Mouse (Mus musculus) stomach, postnatal 0 days (tissue): ENCODE data around the gene Srp54c. TPM values are rescaled to one million over a fixed set of nuclear protein-coding genes. Genes with fewer than 3 reads are reported as not detected.
"Not testable (repeated sequence)": the region's sequence is repeated elsewhere in the genome, so short reads cannot be mapped to it uniquely, and the experiment has no call there.

Source experiments
- ATAC-seq: fragments of 200-750 bp; cut with Nextera tagmentation; 2 replicates; pipeline ENCODE4 v1.8.0; 2017; ENCODE audit not compliant: low FRiP score, low TSS enrichment
- DNase-seq: peaks from one replicate; pipeline ENCODE4 v3.0.0-alpha.2; 2016; ENCODE audit warnings: low spot score
- H3K27ac ChIP-seq: fragments of 300-500 bp; sonication (generic); replicated peaks from 2 replicates; pipeline ENCODE4 v1.5.1; 2014; ENCODE audit warnings: mild to moderate bottlenecking, control low read depth
- H3K27me3 ChIP-seq: fragments of 300-500 bp; sonication (generic); 2 replicates; pipeline ENCODE4 v1.6.1; 2014; ENCODE audit warnings: low read length; ENCODE audit not compliant: control insufficient read depth, insufficient read depth
- H3K36me3 ChIP-seq: fragments of 300-500 bp; sonication (generic); 2 replicates; pipeline ENCODE4 v1.6.1; 2014; ENCODE audit warnings: low read length, mixed read lengths; ENCODE audit not compliant: control insufficient read depth, insufficient read depth
- H3K4me1 ChIP-seq: fragments of 300-500 bp; sonication (generic); replicated peaks from 2 replicates; pipeline ENCODE4 v1.6.1; 2014; ENCODE audit warnings: antibody characterized with exemption; ENCODE audit not compliant: control insufficient read depth, insufficient read depth
- H3K4me2 ChIP-seq: fragments of 300-500 bp; sonication (generic); replicated peaks from 2 replicates; pipeline ENCODE4 v1.6.1; 2014; ENCODE audit warnings: low read depth, mild to moderate bottlenecking, control low read depth, moderate library complexity
- H3K4me3 ChIP-seq: fragments of 300-500 bp; sonication (generic); 2 replicates; pipeline ENCODE4 v1.5.1; 2014; ENCODE audit warnings: low read depth, low read length, control low read depth
- H3K9ac ChIP-seq: fragments of 300-500 bp; sonication (generic); 2 replicates; pipeline ENCODE4 v1.6.1; 2014; ENCODE audit warnings: mild to moderate bottlenecking, low read length, control low read depth, mixed read lengths
- H3K9me3 ChIP-seq: fragments of 300-500 bp; sonication (generic); 2 replicates; pipeline ENCODE4 v1.6.1; 2016; ENCODE audit warnings: low read length; ENCODE audit not compliant: control insufficient read depth
- WGBS: fragments of 180-500 bp; shearing (Covaris S2); extraction: QIAGEN DNeasy Blood & Tissue Kit; methylation state at CpG from one replicate; pipeline ENCODE4 v1.1.7; 2014; 5-methylcytosine and 5-hydroxymethylcytosine counted together
- polyA plus RNA-seq: library from polyadenylated mRNA; unstranded; fragments of >200 nt; fragmentation: Nextera tagmentation; extraction: Ambion mirVana; gene quantifications from 2 replicates; pipeline ENCODE4 v1.2.1, GENCODE M21; 2015

The Srp54c gene
- polyA plus RNA-seq, result 61.4 and 61.6 TPM in 2 replicates

DNA sequence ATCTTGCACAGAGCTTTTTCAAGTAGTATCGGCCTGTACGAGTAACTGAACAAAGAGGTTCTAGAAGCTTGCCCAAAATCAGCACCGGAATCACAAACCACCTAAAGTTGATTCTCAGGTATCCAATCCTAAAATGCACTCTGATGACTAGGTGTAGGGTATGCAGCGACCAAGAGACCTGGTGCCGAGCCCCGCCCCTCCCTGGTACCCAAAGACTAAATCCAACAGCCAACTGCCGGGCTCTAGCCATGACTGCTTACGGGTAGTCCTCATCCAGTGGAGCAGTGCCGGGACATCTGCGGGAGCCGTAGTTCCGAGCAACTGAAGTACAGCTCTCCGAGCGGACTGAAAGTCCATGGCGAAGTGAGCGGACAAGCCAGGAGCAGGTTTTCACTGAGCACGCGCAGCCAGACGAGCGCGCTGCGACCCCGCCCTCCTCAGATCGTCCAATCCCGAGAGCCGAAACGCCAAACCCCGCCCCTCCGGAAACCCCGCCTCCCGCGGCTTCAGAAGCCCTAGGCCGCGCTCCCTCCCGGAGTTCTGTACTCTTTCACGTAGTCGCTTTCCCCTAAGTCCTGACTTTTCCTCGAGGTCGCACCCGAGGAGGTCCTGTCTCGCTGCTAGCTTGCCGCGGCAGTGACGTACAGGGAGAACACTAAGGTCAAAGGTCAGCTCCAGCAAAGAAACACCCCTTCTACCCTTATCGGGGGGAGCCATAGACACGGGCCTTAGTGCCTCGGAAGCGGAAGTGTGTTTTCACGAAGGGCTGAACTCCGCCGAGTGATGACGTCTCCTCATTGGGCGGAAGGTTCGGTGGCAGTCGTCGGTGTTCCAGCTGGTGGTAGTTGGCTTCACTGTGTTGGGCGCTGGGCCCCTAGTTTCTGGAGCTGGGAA lies at the start of gene Srp54c:
TSS of gene Srp54c (plus strand) at position 543 of the 894 bp plus-strand sequence.
- H3K9ac ChIP-seq, H3K4me1 ChIP-seq, H3K9me3 ChIP-seq, H3K27ac ChIP-seq, DNase-seq, H3K4me2 ChIP-seq, H3K27me3 ChIP-seq, H3K36me3 ChIP-seq: not testable (repeated sequence)
- peak; percentile 98 for ATAC-seq
- no CpG with 5 or more reads among the region's 57 CpGs for WGBS
- peak within 1 kb of the TSS; percentile 27; the same call in 1 of the 2 replicates for H3K4me3 ChIP-seq

DNA sequence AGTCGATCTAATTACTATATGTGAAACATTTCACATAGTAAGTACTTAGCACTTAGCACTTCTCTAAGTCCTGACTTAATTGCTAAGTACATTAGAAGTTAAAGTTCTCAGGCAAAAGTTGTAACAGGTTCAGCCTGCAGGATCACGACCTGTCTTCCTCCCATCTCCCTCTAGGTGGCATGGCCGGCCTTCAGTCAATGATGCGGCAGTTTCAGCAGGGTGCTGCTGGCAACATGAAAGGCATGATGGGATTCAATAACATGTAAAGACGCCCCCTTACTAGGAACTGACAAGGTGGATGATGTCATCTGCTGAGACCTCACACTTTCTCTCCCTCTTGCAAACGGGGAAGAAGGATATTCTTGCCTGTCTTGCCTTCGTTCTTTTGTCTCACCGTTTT lies 42.3 kb upstream of the Srp54c start:
- WGBS, result no CpG with 5 or more reads among the region's 8 CpGs
- not testable (repeated sequence) for H3K4me2 ChIP-seq, H3K9ac ChIP-seq, DNase-seq, H3K27ac ChIP-seq, H3K9me3 ChIP-seq, H3K4me1 ChIP-seq, ATAC-seq, H3K27me3 ChIP-seq, H3K36me3 ChIP-seq, H3K4me3 ChIP-seq

- H3K4me3 ChIP-seq, H3K27me3 ChIP-seq, H3K4me2 ChIP-seq, H3K4me1 ChIP-seq, H3K27ac ChIP-seq, H3K9me3 ChIP-seq, ATAC-seq, H3K9ac ChIP-seq, DNase-seq, H3K36me3 ChIP-seq: not testable (repeated sequence)
- no CpG with 5 or more reads among the region's 5 CpGs for WGBS
Observed at GRCm38 (mm10) chr12:55189127-55189526, 40.8 kb upstream of the Srp54c start.

DNA sequence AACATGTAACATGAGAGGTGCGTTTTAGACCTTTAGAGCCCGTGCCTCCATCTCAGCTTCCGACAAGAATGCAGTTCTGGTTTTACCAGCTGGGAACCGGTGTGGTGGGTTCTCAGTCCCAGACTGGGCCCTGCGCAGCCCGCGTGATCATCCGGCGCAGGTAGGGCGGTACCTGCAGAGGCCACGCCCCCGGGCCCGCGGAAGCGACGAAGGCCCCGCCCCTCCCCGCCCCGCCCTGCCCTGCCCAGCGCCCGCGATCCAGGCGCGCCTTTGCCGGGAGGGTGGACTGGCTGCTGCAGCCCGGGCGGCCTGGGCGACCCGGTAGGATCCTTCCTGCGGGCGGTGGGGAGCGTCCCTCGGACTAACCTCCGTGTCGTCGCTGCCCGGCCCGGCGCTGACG lies 30.7 kb upstream of the Srp54c start, which contains the start of gene 1700047I17Rik2:
TSS of gene 1700047I17Rik2 (plus strand) at position 287 of the 400 bp plus-strand sequence.
- no CpG with 5 or more reads among the region's 40 CpGs for WGBS
- not testable (repeated sequence) for H3K9ac ChIP-seq, H3K27ac ChIP-seq, H3K36me3 ChIP-seq, H3K4me3 ChIP-seq, H3K4me1 ChIP-seq, DNase-seq, H3K9me3 ChIP-seq, H3K4me2 ChIP-seq, H3K27me3 ChIP-seq
- peak; percentile 99 for ATAC-seq

DNA sequence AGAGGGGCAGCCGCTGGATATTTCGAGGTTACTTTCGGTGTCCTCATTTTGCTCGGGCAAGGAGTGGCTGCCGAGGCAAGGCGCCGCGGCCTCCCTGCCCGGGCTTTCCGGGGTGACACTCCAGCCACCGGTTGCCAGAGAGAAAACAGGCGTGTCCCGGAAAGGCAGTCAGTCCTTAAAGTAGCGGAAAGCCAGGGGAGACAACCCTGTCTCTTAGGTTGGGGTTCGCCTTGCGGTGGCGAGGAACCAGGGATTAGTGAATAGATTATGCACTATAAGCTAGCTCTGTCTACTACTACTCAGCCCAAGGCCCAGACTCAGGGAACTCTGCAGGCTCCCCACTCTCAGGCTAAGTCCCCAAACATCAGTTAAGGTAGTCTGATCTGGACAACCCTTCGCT lies 30.2 kb upstream of the Srp54c start:
- WGBS, result no CpG with 5 or more reads among the region's 18 CpGs
- not testable (repeated sequence) for H3K9me3 ChIP-seq, H3K36me3 ChIP-seq, H3K4me2 ChIP-seq, DNase-seq, H3K4me3 ChIP-seq, H3K27me3 ChIP-seq, H3K4me1 ChIP-seq, H3K27ac ChIP-seq, H3K9ac ChIP-seq
- peak; percentile 62 for ATAC-seq

DNA sequence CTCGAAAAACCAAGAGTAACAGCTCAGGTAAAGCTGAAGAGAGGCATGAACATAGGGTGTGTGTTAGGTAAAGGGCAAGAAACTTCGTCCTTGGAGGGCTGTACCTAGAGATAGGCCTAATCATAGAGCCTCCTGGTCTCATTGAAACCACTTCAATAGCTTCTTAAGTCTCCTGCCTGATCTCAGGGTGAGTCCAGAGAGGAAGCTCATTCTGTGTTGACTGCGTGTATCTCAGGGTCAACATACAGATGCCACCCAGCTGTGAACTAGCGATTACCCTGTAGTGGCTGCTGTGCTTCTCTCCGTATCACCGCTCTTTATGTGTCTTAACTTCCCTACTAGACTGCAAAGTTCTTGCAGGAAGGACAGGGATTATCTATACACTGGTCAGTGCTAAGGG lies 17.0 kb upstream of the Srp54c start:
- not testable (repeated sequence) for H3K4me1 ChIP-seq, H3K27me3 ChIP-seq, H3K4me2 ChIP-seq, H3K27ac ChIP-seq, H3K36me3 ChIP-seq, DNase-seq, H3K4me3 ChIP-seq, ATAC-seq, H3K9me3 ChIP-seq, H3K9ac ChIP-seq
- WGBS, result no CpG with 5 or more reads among the region's 6 CpGs

DNA sequence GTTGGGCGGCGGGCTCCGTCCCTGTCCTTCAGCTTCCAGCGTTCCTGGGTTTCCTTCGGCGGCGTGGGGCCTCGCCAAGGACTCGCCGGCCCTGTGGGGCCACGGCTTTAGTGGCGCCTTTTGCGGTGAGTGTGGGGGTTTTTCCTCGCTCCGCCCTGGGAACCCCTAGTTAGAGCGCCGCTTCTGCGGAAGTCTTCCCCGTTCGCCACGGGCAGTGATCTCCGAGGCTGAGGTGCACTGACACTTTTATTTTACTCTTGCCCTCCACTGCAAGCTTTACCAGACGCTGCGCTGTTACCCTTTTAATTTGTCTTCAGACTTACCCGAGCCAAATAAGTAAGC lies 523 bp downstream of the Srp54c start:
- not testable (repeated sequence) for H3K36me3 ChIP-seq, H3K27ac ChIP-seq, DNase-seq, H3K9me3 ChIP-seq, H3K27me3 ChIP-seq, H3K9ac ChIP-seq, H3K4me1 ChIP-seq, H3K4me2 ChIP-seq
- under 1% methylated on average over 11 of the region's 25 CpGs for WGBS
- ATAC-seq, result peak; percentile 43; the same call in 1 of the 2 replicates
- H3K4me3 ChIP-seq, result peak overlapping the region; percentile 27; the same call in 1 of the 2 replicates

- not testable (repeated sequence) for H3K4me2 ChIP-seq, DNase-seq, H3K27me3 ChIP-seq, H3K4me3 ChIP-seq, H3K27ac ChIP-seq, H3K9me3 ChIP-seq, H3K9ac ChIP-seq, H3K4me1 ChIP-seq, H3K36me3 ChIP-seq
- no CpG with 5 or more reads among the region's 8 CpGs for WGBS
- ATAC-seq, result peak; percentile 94
Observed at GRCm38 (mm10) chr12:55242243-55242642, 12.3 kb downstream of the Srp54c start.

GRCm38 (mm10) chr12:55261950-55262349 lies 32.0 kb downstream of the Srp54c start:
- not testable (repeated sequence) for H3K36me3 ChIP-seq, H3K4me3 ChIP-seq, H3K27ac ChIP-seq, DNase-seq, H3K27me3 ChIP-seq, H3K4me1 ChIP-seq, H3K9ac ChIP-seq, H3K9me3 ChIP-seq, H3K4me2 ChIP-seq, ATAC-seq
- WGBS, result no CpG with 5 or more reads among the region's 8 CpGs
